Mouse (Mus musculus): Measurements from ENCODE around the gene Rpn1.

Rpn1 gene

GRCm38 (mm10) chr6:88065968-88066367 is 18.3 kb upstream of the Rpn1 start:
- DNase-seq (ENCODE audit: low spot score): no peak

- no peak for DNase-seq (ENCODE audit: low spot score)
Observed at GRCm38 (mm10) chr6:88067722-88068121, 16.6 kb upstream of the Rpn1 start.

- DNase-seq (ENCODE audit: low spot score): no peak
Observed at GRCm38 (mm10) chr6:88068739-88069138, 15.5 kb upstream of the Rpn1 start.

- DNase-seq (ENCODE audit: low spot score): no peak
Observed at GRCm38 (mm10) chr6:88070468-88070867, 13.8 kb upstream of the Rpn1 start.

GRCm38 (mm10) chr6:88071216-88071615 is 13.1 kb upstream of the Rpn1 start:
- no peak for DNase-seq (ENCODE audit: low spot score)

- peak; percentile 98 for DNase-seq (ENCODE audit: low spot score)
Observed at GRCm38 (mm10) chr6:88074752-88075554, 9.3 kb upstream of the Rpn1 start.

GRCm38 (mm10) chr6:88075960-88076517 is 8.2 kb upstream of the Rpn1 start:
- no peak for DNase-seq (ENCODE audit: low spot score)

GRCm38 (mm10) chr6:88083095-88083494 is 1.2 kb upstream of the Rpn1 start:
- DNase-seq (ENCODE audit: low spot score): no peak

- no peak for DNase-seq (ENCODE audit: low spot score)
Observed at GRCm38 (mm10) chr6:88083672-88084071, 610 bp upstream of the Rpn1 start.

- DNase-seq (ENCODE audit: low spot score): no peak
Observed at GRCm38 (mm10) chr6:88088971-88089370, 4.7 kb downstream of the Rpn1 start.

- DNase-seq (ENCODE audit: low spot score): no peak
Observed at GRCm38 (mm10) chr6:88095377-88095776, 11.1 kb downstream of the Rpn1 start.

- DNase-seq (ENCODE audit: low spot score): no peak
Observed at GRCm38 (mm10) chr6:88102096-88102495, 17.8 kb downstream of the Rpn1 start.

GRCm38 (mm10) chr6:88105783-88106611 is 21.7 kb downstream of the Rpn1 start:
- peak; percentile 96 for DNase-seq (ENCODE audit: low spot score)

GRCm38 (mm10) chr6:88106612-88107123 is 22.4 kb downstream of the Rpn1 start:
- no peak for DNase-seq (ENCODE audit: low spot score)

GRCm38 (mm10) chr6:88107661-88108535 is 23.6 kb downstream of the Rpn1 start:
- DNase-seq (ENCODE audit: low spot score): no peak

GRCm38 (mm10) chr6:88113139-88113538 is 28.9 kb downstream of the Rpn1 start:
- DNase-seq (ENCODE audit: low spot score): peak; percentile 89

GRCm38 (mm10) chr6:88114414-88114813 is 30.1 kb downstream of the Rpn1 start:
- DNase-seq (ENCODE audit: low spot score): no peak

- DNase-seq (ENCODE audit: low spot score): no peak
Observed at GRCm38 (mm10) chr6:88116347-88117183, 32.3 kb downstream of the Rpn1 start.

- no peak for DNase-seq (ENCODE audit: low spot score)
Observed at GRCm38 (mm10) chr6:88117184-88117575, 32.9 kb downstream of the Rpn1 start.

- DNase-seq (ENCODE audit: low spot score): no peak
Observed at GRCm38 (mm10) chr6:88119309-88119708, 35.0 kb downstream of the Rpn1 start.

GRCm38 (mm10) chr6:88120813-88121212 is 36.5 kb downstream of the Rpn1 start:
- DNase-seq (ENCODE audit: low spot score): no peak

Data from embryo, embryonic 10.5 days (tissue).